Mouse (Mus musculus): ENCODE measurements around the gene Plxna1.

- no peak for TF ChIP-seq CTCF (IDR thresholded peaks at IDR 0.05; ENCODE audit: insufficient read depth, low read depth, low read length)
- no peak for TF ChIP-seq POLR2A (IDR thresholded peaks at IDR 0.05; ENCODE audit: insufficient read depth, low read depth, low read length)
Measured at GRCm38 (mm10) chr6:89378264-89378663, 15.8 kb upstream of the Plxna1 start.
